Mouse (Mus musculus): ENCODE results near the gene Nfib.

Gene Nfib

GRCm38 (mm10) chr4:82306045-82306444, 399.5 kb downstream of the Nfib start:
- TF ChIP-seq GATA4 (IDR thresholded peaks at IDR 0.05; ENCODE audit: insufficient replicate concordance, low read length) = no peak

GRCm38 (mm10) chr4:82304148-82304871, 401.2 kb downstream of the Nfib start:
- TF ChIP-seq GATA4 (IDR thresholded peaks at IDR 0.05; ENCODE audit: insufficient replicate concordance, low read length) = no peak

GRCm38 (mm10) chr4:82303362-82303900, 402.1 kb downstream of the Nfib start:
- TF ChIP-seq GATA4 (IDR thresholded peaks at IDR 0.05; ENCODE audit: insufficient replicate concordance, low read length) = no peak

- no peak for TF ChIP-seq GATA4 (IDR thresholded peaks at IDR 0.05; ENCODE audit: insufficient replicate concordance, low read length)
Observed at GRCm38 (mm10) chr4:82302901-82303300, 402.6 kb downstream of the Nfib start.

GRCm38 (mm10) chr4:82298606-82299005, 406.9 kb downstream of the Nfib start:
- TF ChIP-seq GATA4 (IDR thresholded peaks at IDR 0.05; ENCODE audit: insufficient replicate concordance, low read length) = no peak

GRCm38 (mm10) chr4:82297562-82297961, 408.0 kb downstream of the Nfib start:
- no peak for TF ChIP-seq GATA4 (IDR thresholded peaks at IDR 0.05; ENCODE audit: insufficient replicate concordance, low read length)

GRCm38 (mm10) chr4:82294066-82294465, 411.5 kb downstream of the Nfib start:
- TF ChIP-seq GATA4 (IDR thresholded peaks at IDR 0.05; ENCODE audit: insufficient replicate concordance, low read length) = no peak

GRCm38 (mm10) chr4:82291174-82291847, 414.2 kb downstream of the Nfib start:
- no peak for TF ChIP-seq GATA4 (IDR thresholded peaks at IDR 0.05; ENCODE audit: insufficient replicate concordance, low read length)

- TF ChIP-seq GATA4 (IDR thresholded peaks at IDR 0.05; ENCODE audit: insufficient replicate concordance, low read length) = no peak
Observed at GRCm38 (mm10) chr4:82290623-82291022, 414.9 kb downstream of the Nfib start.

GRCm38 (mm10) chr4:82289596-82289995, 416.0 kb downstream of the Nfib start:
- no peak for TF ChIP-seq GATA4 (IDR thresholded peaks at IDR 0.05; ENCODE audit: insufficient replicate concordance, low read length)

- no peak for TF ChIP-seq GATA4 (IDR thresholded peaks at IDR 0.05; ENCODE audit: insufficient replicate concordance, low read length)
Observed at GRCm38 (mm10) chr4:82288138-82288537, 417.4 kb downstream of the Nfib start.

GRCm38 (mm10) chr4:82287454-82287853, 418.1 kb downstream of the Nfib start:
- TF ChIP-seq GATA4 (IDR thresholded peaks at IDR 0.05; ENCODE audit: insufficient replicate concordance, low read length) = no peak

GRCm38 (mm10) chr4:82286931-82287330, 418.6 kb downstream of the Nfib start:
- no peak for TF ChIP-seq GATA4 (IDR thresholded peaks at IDR 0.05; ENCODE audit: insufficient replicate concordance, low read length)

GRCm38 (mm10) chr4:82283536-82283935, 422.0 kb downstream of the Nfib start:
- TF ChIP-seq GATA4 (IDR thresholded peaks at IDR 0.05; ENCODE audit: insufficient replicate concordance, low read length) = no peak

GRCm38 (mm10) chr4:82275996-82276395, 429.6 kb downstream of the Nfib start:
- no peak for TF ChIP-seq GATA4 (IDR thresholded peaks at IDR 0.05; ENCODE audit: insufficient replicate concordance, low read length)

GRCm38 (mm10) chr4:82273049-82273754, 432.3 kb downstream of the Nfib start:
- no peak for TF ChIP-seq GATA4 (IDR thresholded peaks at IDR 0.05; ENCODE audit: insufficient replicate concordance, low read length)
